9 mouse cellular contexts compared by ENCODE assay signal in genomic region chr9:51881386-51881785, GRCm38 (mm10).
A peak's percentile ranks its signal among the peaks of the same experiment; 100 is the strongest.
DNase-seq lines count a peak whose midpoint lies in the region; ATAC-seq and TF ChIP-seq lines count a peak whose summit lies in the region.
"Had no signal": no experiment of that assay in that cellular context is flagged by ENCODE, and none has a peak within 500 bp of the region (broad histone marks: within the 10 kb centered on the region; RNA-seq: fewer than 3 reads in every experiment).

No protein-coding gene starts in this region.

- no peak overlapping the region for H3K9ac ChIP-seq in kidney, embryonic 15.5 days
- no peak overlapping the region for H3K9ac ChIP-seq in lung, embryonic 14.5 days
- H3K9ac ChIP-seq: neural tube, embryonic 13.5 days had no signal

- no peaks in the 10 kb centered on the region for H3K27me3 ChIP-seq in kidney, embryonic 15.5 days
- H3K27me3 ChIP-seq in lung, embryonic 14.5 days (ENCODE audit: insufficient read depth, low read length): no peaks in the 10 kb centered on the region
- H3K27me3 ChIP-seq: neural tube, embryonic 13.5 days had no signal

- DNase-seq in kidney, postnatal 4 days: peak; percentile 16 to 44
- DNase-seq in adrenal gland, postnatal 14 days: peak; percentile 41
- DNase-seq in fibroblast of lung, adult 2 months (ENCODE audit: low read depth): peak; percentile 49
- peak; percentile 62 for DNase-seq in lung, embryonic 14.5 days
- DNase-seq in spleen, postnatal 36 days (ENCODE audit: low spot score in 2 of 2): no peak
- DNase-seq in kidney, adult 9 months: no peak

- WGBS in kidney, embryonic 15.5 days: 22% methylated on average over 4 of the region's 4 CpGs
- WGBS in lung, embryonic 14.5 days: 12% methylated on average over 4 of the region's 4 CpGs

- no peak overlapping the region for H3K4me3 ChIP-seq in kidney, embryonic 15.5 days (replicated peaks)
- H3K4me3 ChIP-seq in lung, embryonic 14.5 days (ENCODE audit: low read depth, low read length): no peak overlapping the region
- H3K4me3 ChIP-seq: neural tube, embryonic 13.5 days had no signal

- no peak overlapping the region for H3K4me2 ChIP-seq in kidney, embryonic 15.5 days
- H3K4me2 ChIP-seq in lung, embryonic 14.5 days: no peak overlapping the region
- H3K4me2 ChIP-seq: neural tube, embryonic 13.5 days had no signal

- no peaks in the 10 kb centered on the region for H3K9me3 ChIP-seq in kidney, embryonic 15.5 days (replicated peaks)
- H3K9me3 ChIP-seq in lung, embryonic 14.5 days (ENCODE audit: low read depth, low read length): no peaks in the 10 kb centered on the region
- H3K9me3 ChIP-seq: neural tube, embryonic 13.5 days had no signal

- H3K4me1 ChIP-seq in kidney, embryonic 15.5 days: peaks cover 7% of the 10 kb centered on the region; the same call in 1 of the 2 replicates
- H3K4me1 ChIP-seq in lung, embryonic 14.5 days (ENCODE audit: insufficient read depth): 0 out of 2 replicates have a peak, but pooled peaks cover 5% of the 10 kb centered on the region

- H3K27ac ChIP-seq in kidney, embryonic 15.5 days: no peak overlapping the region
- H3K27ac ChIP-seq in lung, embryonic 14.5 days (ENCODE audit: low read depth): no peak overlapping the region
- H3K27ac ChIP-seq: neural tube, embryonic 13.5 days had no signal

- no peak for TF ChIP-seq CTCF in lung, embryonic 14.5 days (IDR thresholded peaks at IDR 0.05; ENCODE audit: low read depth)

- H3K36me3 ChIP-seq in kidney, embryonic 15.5 days: no peaks in the 10 kb centered on the region
- H3K36me3 ChIP-seq in lung, embryonic 14.5 days (ENCODE audit: insufficient read depth): no peaks in the 10 kb centered on the region
- H3K36me3 ChIP-seq: neural tube, embryonic 13.5 days had no signal

- no peak for ATAC-seq in kidney, embryonic 15.5 days (replicated peaks; ENCODE audit: low FRiP score)
- peak; percentile 65; the same call in 1 of the 2 replicates for ATAC-seq in lung, embryonic 14.5 days (ENCODE audit: insufficient read depth)
- no peak for ATAC-seq in erythroblast, adult 5-6 weeks (replicated peaks; ENCODE audit: low FRiP score, poor library complexity, severe bottlenecking)

Comparison
In these comparisons a context has a peak if more than half of its experiments do, and no peak if none do; other contexts are left out.
1. DNase-seq: peak in kidney, postnatal 4 days (2 of 2), adrenal gland, postnatal 14 days (single experiment), fibroblast of lung, adult 2 months (single experiment) and lung, embryonic 14.5 days (single experiment); none in spleen, postnatal 36 days (0 of 2) and kidney, adult 9 months (single experiment).